Mouse (Mus musculus): ENCODE measurements around the gene Ubap1l.

Gene Ubap1l

GRCm38 (mm10) chr9:65372449-65372848, 11.6 kb downstream of the Ubap1l start:
- no peak for DNase-seq (ENCODE audit: low read depth, low spot score)

DNA sequence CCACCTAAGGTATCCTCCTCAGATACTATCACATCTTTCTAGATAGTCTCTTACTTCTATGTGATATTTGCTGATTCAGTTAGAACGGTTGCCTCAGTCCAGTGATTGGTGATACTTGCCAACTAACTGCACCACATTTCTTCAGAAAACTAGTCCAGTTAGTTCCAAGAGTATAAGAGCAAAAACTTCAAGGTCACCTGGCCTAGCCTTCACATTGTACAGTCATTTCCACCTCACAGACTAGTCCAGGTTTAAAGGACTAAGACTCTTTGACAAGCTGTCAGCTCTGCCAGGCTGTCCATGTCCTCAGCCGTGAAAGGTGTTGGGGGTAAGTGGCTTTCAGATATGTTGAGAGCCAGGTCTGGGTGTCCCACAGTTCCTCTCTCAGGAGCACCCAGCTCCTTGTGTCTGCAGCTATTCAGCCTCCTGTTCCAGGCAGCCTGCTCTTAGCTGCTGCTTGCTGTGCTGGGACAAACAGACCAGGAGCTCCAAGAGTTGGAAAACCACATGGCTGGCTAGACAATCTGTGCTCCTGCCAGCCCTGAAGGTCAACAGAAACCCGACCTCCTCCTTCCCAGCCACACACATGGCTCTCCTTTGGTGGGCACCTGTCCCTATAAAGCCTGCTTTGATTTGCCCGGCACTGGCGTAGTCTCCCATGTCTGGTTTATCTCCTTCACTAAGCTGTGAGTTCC, 13.8 kb downstream of the Ubap1l start:
- DNase-seq (ENCODE audit: low read depth, low spot score): no peak

GRCm38 (mm10) chr9:65375163-65375934, 14.5 kb downstream of the Ubap1l start:
- DNase-seq (ENCODE audit: low read depth, low spot score): no peak

GRCm38 (mm10) chr9:65381017-65381590, 20.3 kb downstream of the Ubap1l start:
- no peak for DNase-seq (ENCODE audit: low read depth, low spot score)

GRCm38 (mm10) chr9:65382031-65382750, 21.4 kb downstream of the Ubap1l start:
- DNase-seq (ENCODE audit: low read depth, low spot score): no peak

GRCm38 (mm10) chr9:65382751-65383097, 21.9 kb downstream of the Ubap1l start:
- DNase-seq (ENCODE audit: low read depth, low spot score): no peak

DNA sequence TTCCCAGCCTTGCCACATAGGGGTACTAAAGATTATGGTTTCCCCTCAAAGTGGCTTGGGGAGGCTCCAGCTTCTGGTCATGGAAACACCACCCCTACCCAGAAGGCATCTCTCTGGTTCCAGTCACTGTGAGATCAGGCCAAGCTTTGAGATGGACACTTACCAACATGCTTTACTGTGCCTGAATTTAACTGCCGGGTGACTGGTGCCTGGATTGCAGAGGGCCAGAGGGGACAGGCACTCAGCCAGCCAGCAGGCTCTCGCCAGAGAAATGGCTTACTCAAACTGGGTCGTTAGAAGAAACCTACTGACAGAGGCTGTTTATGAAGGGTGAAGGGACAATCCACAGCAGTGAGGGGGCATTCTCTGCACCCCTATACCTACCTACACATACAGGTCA, 23.4 kb downstream of the Ubap1l start:
- DNase-seq (ENCODE audit: low read depth, low spot score): no peak

DNA sequence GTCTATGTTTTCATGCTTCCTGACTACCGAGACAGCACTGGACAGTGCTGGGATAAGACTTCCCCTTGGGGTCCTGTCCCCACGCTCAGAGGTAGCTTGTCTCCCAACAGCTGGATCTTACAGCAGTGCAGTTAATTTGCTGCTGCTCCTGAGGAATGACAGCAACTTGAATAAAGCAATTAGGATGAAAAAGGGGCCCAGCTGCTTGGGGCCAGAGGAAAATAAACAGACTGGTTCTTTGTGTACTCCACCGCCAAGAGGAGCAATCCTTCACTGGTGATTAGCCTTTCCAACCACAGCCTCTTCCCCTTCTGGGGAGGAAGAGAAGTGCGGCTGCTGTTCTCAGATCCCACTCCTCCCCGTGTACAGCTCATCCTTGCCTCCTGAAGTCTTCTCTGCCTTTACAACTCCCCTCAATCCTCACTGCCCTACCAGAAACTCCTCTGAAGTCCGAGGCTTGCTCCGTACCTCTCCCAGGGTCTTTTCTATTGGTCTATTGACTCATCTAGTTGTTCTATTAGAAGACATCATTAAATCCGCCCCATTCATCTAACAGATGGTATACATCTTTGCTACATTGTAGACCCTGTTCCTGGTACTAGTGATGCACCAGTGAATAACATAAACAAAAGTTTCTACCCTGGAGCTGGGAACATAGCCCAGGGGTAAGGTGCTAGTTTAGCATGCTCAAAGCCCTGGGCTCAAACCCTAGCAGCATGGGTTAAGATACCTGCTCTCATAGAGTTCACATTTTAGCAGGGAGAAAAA, 25.7 kb downstream of the Ubap1l start:
- DNase-seq (ENCODE audit: low read depth, low spot score): no peak

DNA sequence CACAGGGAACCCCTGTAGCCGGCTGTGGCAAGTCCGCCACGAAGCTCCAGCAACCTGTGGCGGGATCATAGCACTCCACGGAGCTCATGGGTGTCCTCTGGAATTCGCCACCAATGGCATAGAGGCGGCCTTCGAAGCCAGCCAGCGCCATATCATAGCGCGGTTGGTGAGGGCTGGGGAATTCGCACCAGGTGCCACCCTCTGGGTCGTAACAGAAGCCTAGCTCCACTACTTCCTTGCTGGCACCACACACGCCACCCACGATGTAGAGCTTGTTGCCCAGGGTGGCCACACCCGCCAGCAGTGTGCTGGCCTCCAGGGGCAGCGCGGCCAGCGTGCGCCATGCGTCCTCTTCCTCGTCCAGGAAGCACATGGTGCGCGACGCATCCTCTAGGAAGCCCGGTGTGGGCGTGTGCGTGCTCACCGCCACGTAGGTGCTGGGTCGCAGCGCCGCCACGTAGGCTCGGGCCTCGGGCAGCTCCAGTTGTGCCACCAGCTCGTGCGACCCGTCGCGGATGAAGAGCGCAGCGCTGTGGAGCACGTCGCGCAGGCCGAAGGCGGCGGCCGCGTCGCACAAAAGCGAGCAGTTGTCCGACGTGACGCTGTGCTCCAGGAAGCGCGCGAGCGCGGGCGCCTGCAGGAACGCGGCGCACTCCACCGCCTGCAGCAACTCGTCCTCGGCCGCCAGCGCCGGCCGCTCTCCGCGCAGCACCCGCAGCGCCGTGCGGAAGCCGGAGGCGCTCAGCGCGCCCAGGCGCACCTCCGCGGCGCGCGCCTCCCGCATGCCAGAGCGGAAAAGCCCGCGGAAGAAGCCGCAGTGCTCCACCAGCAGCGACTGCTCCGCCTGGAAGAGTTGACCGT, 30.1 kb downstream of the Ubap1l start:
- DNase-seq (ENCODE audit: low read depth, low spot score): no peak

GRCm38 (mm10) chr9:65391613-65391964, 30.7 kb downstream of the Ubap1l start, which contains the start of gene Kbtbd13:
Gene Kbtbd13, minus strand, starts transcription at chr9:65391652.
- no peak for DNase-seq (ENCODE audit: low read depth, low spot score)

GRCm38 (mm10) chr9:65392638-65393364, 32.0 kb downstream of the Ubap1l start:
- DNase-seq (ENCODE audit: low read depth, low spot score): peak; percentile 9

DNA sequence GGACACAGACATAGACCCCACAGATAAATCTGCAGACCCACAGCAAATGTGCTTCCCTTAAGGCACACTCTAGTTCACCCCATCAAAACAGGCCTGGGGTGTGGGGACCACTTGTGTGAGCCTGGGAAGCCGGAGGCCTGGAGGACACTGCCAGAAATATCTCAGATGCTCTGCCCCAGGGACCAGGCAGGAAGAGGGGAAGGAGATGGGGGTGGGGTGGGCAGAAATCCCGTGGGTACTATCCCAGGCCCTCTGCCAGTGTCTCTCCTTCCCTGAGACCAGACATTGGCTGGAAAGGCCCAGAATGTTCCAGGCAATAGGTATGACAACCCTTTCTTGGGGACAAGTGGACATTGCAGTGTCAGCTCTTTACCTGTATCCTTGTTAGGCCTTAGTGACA, 32.8 kb downstream of the Ubap1l start:
- no peak for DNase-seq (ENCODE audit: low read depth, low spot score)

DNA sequence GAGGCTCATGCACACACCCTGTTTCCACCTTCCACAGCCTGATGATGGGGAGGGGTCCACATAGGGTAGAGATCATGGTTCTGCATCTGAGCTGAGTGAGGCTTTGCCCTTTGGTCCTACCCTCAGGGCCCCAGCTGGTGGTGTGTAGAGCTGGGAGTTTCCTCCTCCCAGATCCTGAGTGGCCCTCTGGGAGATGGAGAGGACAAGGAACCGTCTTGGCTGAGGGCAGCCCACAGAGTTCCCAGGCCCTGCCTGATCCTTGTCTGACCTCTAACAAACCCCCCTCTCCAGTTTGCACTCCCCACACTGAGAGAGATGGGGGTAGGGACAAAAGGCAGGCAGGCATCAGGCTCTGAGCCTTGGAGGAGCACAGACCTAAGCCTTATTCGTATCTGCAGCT, 33.5 kb downstream of the Ubap1l start:
- no peak for DNase-seq (ENCODE audit: low read depth, low spot score)

GRCm38 (mm10) chr9:65398279-65398678, 37.4 kb downstream of the Ubap1l start, which contains the start of gene Rasl12:
Gene Rasl12, plus strand, starts transcription at chr9:65398506.
- DNase-seq (ENCODE audit: low read depth, low spot score): peak; percentile 6

- DNase-seq (ENCODE audit: low read depth, low spot score): no peak
Measured at GRCm38 (mm10) chr9:65399934-65400333, 39.1 kb downstream of the Ubap1l start.

DNA sequence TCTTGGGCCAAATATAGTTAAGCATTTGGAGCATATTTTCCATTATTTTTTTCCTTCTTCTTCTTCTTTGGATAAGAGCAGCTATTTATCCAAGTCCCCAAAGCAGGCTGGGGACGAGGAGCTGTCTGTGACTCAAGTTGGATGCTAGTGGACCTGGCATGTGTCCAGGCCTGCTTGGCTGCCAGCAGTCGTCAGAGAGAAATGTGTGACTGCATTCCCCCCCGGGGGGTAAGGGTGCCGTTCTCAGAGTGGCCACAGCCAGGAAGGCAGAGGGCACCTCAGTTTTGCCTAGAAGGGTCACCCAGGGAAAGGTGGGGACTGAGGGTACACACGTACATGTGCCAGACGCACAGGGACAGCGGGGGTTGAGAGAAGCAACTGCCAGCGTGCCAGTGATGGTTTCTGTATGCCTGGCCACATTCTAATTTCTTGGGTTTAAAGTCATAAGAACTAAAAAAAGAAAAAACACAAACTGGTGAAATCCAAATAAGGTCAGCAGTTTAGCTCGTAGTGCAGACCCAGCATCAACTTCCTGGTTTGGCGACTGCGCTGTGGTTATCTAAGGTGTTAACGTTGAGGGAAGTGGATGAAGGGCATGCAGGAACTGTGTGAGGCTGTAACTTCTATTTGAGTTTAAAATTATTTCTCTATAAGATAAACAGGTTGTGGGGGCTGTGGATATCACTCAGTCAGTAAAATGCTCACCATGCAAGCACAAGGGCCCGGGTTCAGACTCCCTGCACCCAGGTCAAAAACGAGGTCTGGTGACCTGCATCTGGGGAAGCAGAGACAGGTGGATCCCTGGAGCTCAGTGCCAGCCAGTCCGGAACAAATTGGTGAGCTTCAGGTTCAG, 43.7 kb downstream of the Ubap1l start:
- DNase-seq (ENCODE audit: low read depth, low spot score): no peak

DNA sequence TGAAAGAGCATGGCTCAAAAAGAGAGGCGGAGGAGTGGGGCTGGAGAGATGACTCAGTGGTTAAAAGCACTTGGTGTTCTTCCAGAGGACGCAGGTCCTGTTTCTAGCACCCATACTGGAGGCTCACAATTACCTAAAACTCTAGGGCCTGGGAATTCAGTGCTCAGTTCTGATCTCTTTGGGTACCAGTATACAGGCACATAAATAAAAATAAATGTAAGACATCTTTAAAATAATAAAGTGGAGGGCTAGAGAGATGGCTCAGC, 44.3 kb downstream of the Ubap1l start:
- no peak for DNase-seq (ENCODE audit: low read depth, low spot score)

DNA sequence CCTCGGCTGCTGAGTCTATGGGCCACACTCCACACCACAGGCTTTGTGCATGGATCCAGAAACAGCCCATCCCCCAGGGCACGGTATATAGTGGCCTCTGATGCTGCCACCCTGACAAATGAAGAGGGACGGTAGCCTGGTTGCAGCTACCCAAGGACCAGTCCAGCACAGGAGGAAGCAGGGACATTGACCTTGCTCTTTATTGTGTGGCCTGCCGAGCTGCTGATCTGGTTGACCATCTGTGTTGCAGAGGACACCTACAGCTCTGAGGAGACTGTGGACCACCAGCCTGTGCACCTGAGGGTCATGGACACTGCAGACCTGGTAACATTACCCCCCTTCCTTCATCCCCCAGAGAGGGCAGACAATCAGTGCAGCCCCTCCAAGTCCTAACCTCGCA, 46.5 kb downstream of the Ubap1l start:
- DNase-seq (ENCODE audit: low read depth, low spot score): no peak

- no peak for DNase-seq (ENCODE audit: low read depth, low spot score)
Measured at GRCm38 (mm10) chr9:65407861-65408260, 47.0 kb downstream of the Ubap1l start.
